8 mouse cellular contexts compared by ENCODE assay signal in genomic region chr9:108348290-108348680, GRCm38 (mm10). TPM values are rescaled to one million over a fixed set of nuclear protein-coding genes. Genes with fewer than 3 reads are reported as not detected.
DNase-seq lines count a peak whose midpoint lies in the region; ATAC-seq and TF ChIP-seq lines count a peak whose summit lies in the region.

No protein-coding gene starts in this region.

- peak overlapping the region; percentile 76 for H3K4me3 ChIP-seq in left cerebral cortex, adult 2 months
- H3K4me3 ChIP-seq in brown adipose tissue, adult 24 weeks (ENCODE audit: insufficient read depth, low read depth, low read length), result peak overlapping the region; percentile 96
- peak overlapping the region; percentile 64 for H3K4me3 ChIP-seq in hindbrain, embryonic 15.5 days
- peak overlapping the region; percentile 95 for H3K4me3 ChIP-seq in midbrain, postnatal 0 days (ENCODE audit: low read depth, low read length)

- ATAC-seq in hindbrain, embryonic 15.5 days (ENCODE audit: low FRiP score, low read depth), result no peak; the same call in 1 of the 2 replicates
- ATAC-seq in midbrain, postnatal 0 days (ENCODE audit: low FRiP score), result 0 out of 2 replicates have a peak, but pooled peaks have one; percentile 3
- no peak for ATAC-seq in frontal cortex, adult (ENCODE audit: low TSS enrichment)

- H3K27ac ChIP-seq in left cerebral cortex, adult 2 months, result peak overlapping the region; percentile 99
- H3K27ac ChIP-seq in brown adipose tissue, adult 24 weeks (replicated peaks; ENCODE audit: low read depth, low read length), result peak overlapping the region; percentile 98
- peak overlapping the region; percentile 94 for H3K27ac ChIP-seq in hindbrain, embryonic 15.5 days (replicated peaks)
- H3K27ac ChIP-seq in midbrain, postnatal 0 days (ENCODE audit: low read depth, low read length), result peak overlapping the region; percentile 82

- H3K4me1 ChIP-seq in brown adipose tissue, adult 24 weeks (ENCODE audit: control insufficient read depth, insufficient read depth, insufficient read length, low read length), result peaks cover 7% of the 10 kb centered on the region; the same call in 1 of the 2 replicates
- H3K4me1 ChIP-seq in hindbrain, embryonic 15.5 days (replicated peaks), result peaks cover 31% of the 10 kb centered on the region
- no peaks in the 10 kb centered on the region for H3K4me1 ChIP-seq in midbrain, postnatal 0 days (ENCODE audit: insufficient read depth, low read length)

- H3K27me3 ChIP-seq in hindbrain, embryonic 15.5 days, result no peaks in the 10 kb centered on the region
- no peaks in the 10 kb centered on the region for H3K27me3 ChIP-seq in midbrain, postnatal 0 days (ENCODE audit: insufficient read depth, low read length)

- WGBS in hindbrain, embryonic 15.5 days, result 9% methylated on average over 14 of the region's 14 CpGs
- WGBS in midbrain, postnatal 0 days, result 7% methylated on average over 13 of the region's 14 CpGs

- DNase-seq in left cerebral cortex, adult 2 months (ENCODE audit: extremely low spot score in 1 of 2, low spot score in 2 of 2), result no peak
- DNase-seq in left cerebral cortex, postnatal 4 days, result no peak
- DNase-seq in midbrain, postnatal 0 days (ENCODE audit: low spot score), result no peak
- DNase-seq in layer of hippocampus, adult 18-20 months (ENCODE audit: low spot score in 2 of 2), result no peak
- no peak for DNase-seq in layer of hippocampus, postnatal 10 days (ENCODE audit: low spot score in 2 of 2)

- no peak for TF ChIP-seq CTCF in left cerebral cortex, adult 2 months (IDR thresholded peaks at IDR 0.05)
- TF ChIP-seq CTCF in midbrain, postnatal 0 days (IDR thresholded peaks at IDR 0.05), result no peak

- H3K36me3 ChIP-seq in hindbrain, embryonic 15.5 days, result peaks cover 32% of the 10 kb centered on the region
- H3K36me3 ChIP-seq in midbrain, postnatal 0 days (ENCODE audit: insufficient read depth, low read length), result peaks cover 21% of the 10 kb centered on the region

- peak overlapping the region; percentile 75 for H3K9ac ChIP-seq in hindbrain, embryonic 15.5 days
- H3K9ac ChIP-seq in midbrain, postnatal 0 days (replicated peaks; ENCODE audit: low read length, poor library complexity, severe bottlenecking), result peak overlapping the region; percentile 83

- H3K4me2 ChIP-seq in hindbrain, embryonic 15.5 days, result peak overlapping the region; percentile 77
- H3K4me2 ChIP-seq in midbrain, postnatal 0 days (ENCODE audit: low read depth, low read length, poor library complexity, severe bottlenecking), result peak overlapping the region; percentile 71

- H3K9me3 ChIP-seq in hindbrain, embryonic 15.5 days, result no peaks in the 10 kb centered on the region
- H3K9me3 ChIP-seq in midbrain, postnatal 0 days (ENCODE audit: low read length), result no peaks in the 10 kb centered on the region

- intact Hi-C loops in left cerebral cortex, adult 2 months (cut with DNase I), result no loop called here
- intact Hi-C loops in left cerebral cortex, postnatal 4 days (cut with DNase I), result no loop called here

RNA-seq across cellular contexts. Expression of gene Usp4, which starts 0.6 kb away (rescaled TPM):
- 100 to 1,000 TPM; 122 to 124 TPM for total RNA-seq in left cerebral cortex, adult 2 months (2021)
- total RNA-seq in left cerebral cortex, postnatal 4 days (2021), result 100 to 1,000 TPM; 142 to 150 TPM
- polyA plus RNA-seq in brown adipose tissue, adult 24 weeks (2012; ENCODE audit: insufficient read depth, insufficient read length, missing spikeins), result 48.4 and 52.8 TPM in 2 replicates
- polyA plus RNA-seq in hindbrain, embryonic 15.5 days (2015; fragmentation: Nextera tagmentation; extraction: Ambion mirVana), result 123 and 125 TPM in 2 replicates
- total RNA-seq in midbrain, postnatal 0 days (2014; rRNA removed), result 114 and 132 TPM in 2 replicates
- 102 and 106 TPM in 2 replicates for polyA plus RNA-seq in midbrain, postnatal 0 days (2015; fragmentation: Nextera tagmentation; extraction: Ambion mirVana)
- 100 to 1,000 TPM; 102 to 105 TPM for total RNA-seq in layer of hippocampus, adult 18-20 months (2021)
- total RNA-seq in layer of hippocampus, postnatal 10 days (2021), result 100 to 1,000 TPM; 121 to 132 TPM

RNA-seq across cellular contexts. Expression of gene Gpx1, which starts 9.6 kb away (rescaled TPM):
- total RNA-seq in left cerebral cortex, adult 2 months (2021), result 10 to 100 TPM; 90.0 to 94.1 TPM
- 100 to 1,000 TPM; 113 to 116 TPM for total RNA-seq in left cerebral cortex, postnatal 4 days (2021)
- polyA plus RNA-seq in brown adipose tissue, adult 24 weeks (2012; ENCODE audit: insufficient read depth, insufficient read length, missing spikeins), result 770 and 989 TPM in 2 replicates
- polyA plus RNA-seq in hindbrain, embryonic 15.5 days (2015; fragmentation: Nextera tagmentation; extraction: Ambion mirVana), result 444 and 458 TPM in 2 replicates
- 225 and 226 TPM in 2 replicates for total RNA-seq in midbrain, postnatal 0 days (2014; rRNA removed)
- polyA plus RNA-seq in midbrain, postnatal 0 days (2015; fragmentation: Nextera tagmentation; extraction: Ambion mirVana), result 430 and 447 TPM in 2 replicates
- 10 to 100 TPM; 58.5 to 70.8 TPM for total RNA-seq in layer of hippocampus, adult 18-20 months (2021)
- total RNA-seq in layer of hippocampus, postnatal 10 days (2021), result 10 to 100 TPM; 63.6 to 67.8 TPM

RNA-seq across cellular contexts. Expression of gene Tcta, which starts 42.3 kb away (rescaled TPM):
- 10 to 100 TPM; 29.3 to 35.4 TPM for total RNA-seq in left cerebral cortex, adult 2 months (2021)
- total RNA-seq in left cerebral cortex, postnatal 4 days (2021), result 10 to 100 TPM; 30.0 to 35.6 TPM
- 24.2 and 32.4 TPM in 2 replicates for polyA plus RNA-seq in brown adipose tissue, adult 24 weeks (2012; ENCODE audit: insufficient read depth, insufficient read length, missing spikeins)
- polyA plus RNA-seq in hindbrain, embryonic 15.5 days (2015; fragmentation: Nextera tagmentation; extraction: Ambion mirVana), result 52.7 and 53.0 TPM in 2 replicates
- 59.8 and 61.2 TPM in 2 replicates for total RNA-seq in midbrain, postnatal 0 days (2014; rRNA removed)
- polyA plus RNA-seq in midbrain, postnatal 0 days (2015; fragmentation: Nextera tagmentation; extraction: Ambion mirVana), result 76.3 and 79.8 TPM in 2 replicates
- 10 to 100 TPM; 29.9 to 31.3 TPM for total RNA-seq in layer of hippocampus, adult 18-20 months (2021)
- 10 to 100 TPM; 44.8 to 46.9 TPM for total RNA-seq in layer of hippocampus, postnatal 10 days (2021)

RNA-seq across cellular contexts. Expression of gene Rhoa, which starts 42.4 kb away (rescaled TPM):
- 100 to 1,000 TPM; 154 to 159 TPM for total RNA-seq in left cerebral cortex, adult 2 months (2021)
- 100 to 1,000 TPM; 191 to 205 TPM for total RNA-seq in left cerebral cortex, postnatal 4 days (2021)
- polyA plus RNA-seq in brown adipose tissue, adult 24 weeks (2012; ENCODE audit: insufficient read depth, insufficient read length, missing spikeins), result 299 and 302 TPM in 2 replicates
- polyA plus RNA-seq in hindbrain, embryonic 15.5 days (2015; fragmentation: Nextera tagmentation; extraction: Ambion mirVana), result 275 and 287 TPM in 2 replicates
- total RNA-seq in midbrain, postnatal 0 days (2014; rRNA removed), result 120 and 124 TPM in 2 replicates
- 242 and 252 TPM in 2 replicates for polyA plus RNA-seq in midbrain, postnatal 0 days (2015; fragmentation: Nextera tagmentation; extraction: Ambion mirVana)
- total RNA-seq in layer of hippocampus, adult 18-20 months (2021), result 100 to 1,000 TPM; 163 to 172 TPM
- 100 to 1,000 TPM; 212 to 222 TPM for total RNA-seq in layer of hippocampus, postnatal 10 days (2021)

RNA-seq across cellular contexts. Expression of gene 1700102P08Rik, which starts 44.3 kb away (rescaled TPM):
- 1 to 10 TPM; 2.0 to 3.3 TPM for total RNA-seq in left cerebral cortex, adult 2 months (2021)
- total RNA-seq in left cerebral cortex, postnatal 4 days (2021), result 1 to 10 TPM; 3.6 to 4.9 TPM
- polyA plus RNA-seq in brown adipose tissue, adult 24 weeks (2012; ENCODE audit: insufficient read depth, insufficient read length, missing spikeins), result not detected in 2 replicates
- 1.5 and 2.3 TPM in 2 replicates for polyA plus RNA-seq in hindbrain, embryonic 15.5 days (2015; fragmentation: Nextera tagmentation; extraction: Ambion mirVana)
- 2.1 and 3.0 TPM in 2 replicates for total RNA-seq in midbrain, postnatal 0 days (2014; rRNA removed)
- polyA plus RNA-seq in midbrain, postnatal 0 days (2015; fragmentation: Nextera tagmentation; extraction: Ambion mirVana), result 0.99 and 1.4 TPM in 2 replicates
- 1 to 10 TPM; 2.3 to 2.5 TPM for total RNA-seq in layer of hippocampus, adult 18-20 months (2021)
- total RNA-seq in layer of hippocampus, postnatal 10 days (2021), result 1 to 10 TPM; 1.9 to 2.5 TPM
